Mouse (Mus musculus): ENCODE data around the gene Hist1h2ah. TPM values are rescaled to one million over a fixed set of nuclear protein-coding genes. Genes with fewer than 3 reads are reported as not detected.

Gene Hist1h2ah
- polyA plus RNA-seq, 1 experiment from 2014 or later = not detected

GRCm38 (mm10) chr13:22015479-22016450 lies 19.6 kb downstream of the Hist1h2ah start:
- H3K27ac ChIP-seq = no peak overlapping the region
- 0 out of 2 replicates have a peak, but pooled peaks cover 4% of the 10 kb centered on the region for H3K9me3 ChIP-seq
- WGBS = 14% methylated on average over 27 of the region's 27 CpGs
- no peaks in the 10 kb centered on the region for H3K36me3 ChIP-seq (replicated peaks)
- H3K9ac ChIP-seq = no peak overlapping the region
- no peak overlapping the region for H3K4me3 ChIP-seq
- peaks cover 14% of the 10 kb centered on the region for H3K4me1 ChIP-seq
- ATAC-seq (replicated peaks) = no peak
- no peak overlapping the region for H3K4me2 ChIP-seq
- H3K27me3 ChIP-seq (replicated peaks) = peaks cover 77% of the 10 kb centered on the region

GRCm38 (mm10) chr13:22014411-22014845 lies 20.9 kb downstream of the Hist1h2ah start:
- no peaks in the 10 kb centered on the region for H3K36me3 ChIP-seq (replicated peaks)
- no peak for ATAC-seq (replicated peaks)
- no peak overlapping the region for H3K9ac ChIP-seq
- peaks cover 4% of the 10 kb centered on the region; the same call in 1 of the 2 replicates for H3K4me1 ChIP-seq
- H3K27ac ChIP-seq = no peak overlapping the region
- peaks cover 83% of the 10 kb centered on the region for H3K27me3 ChIP-seq (replicated peaks)
- no peak overlapping the region for H3K4me3 ChIP-seq
- H3K9me3 ChIP-seq = 0 out of 2 replicates have a peak, but pooled peaks cover 4% of the 10 kb centered on the region
- 11% methylated on average over 17 of the region's 17 CpGs for WGBS
- no peak overlapping the region for H3K4me2 ChIP-seq

- no peak for ATAC-seq (replicated peaks)
- Histone ChIP-seq H3K27ac (no peak overlapping the region), H3K9ac (no peak overlapping the region), H3K4me2 (no peak overlapping the region), H3K4me3 (no peak overlapping the region), H3K36me3 (replicated peaks) (no peaks in the 10 kb centered on the region), H3K27me3 (replicated peaks) (peaks cover 83% of the 10 kb centered on the region), H3K9me3 (0 out of 2 replicates have a peak, but pooled peaks cover 4% of the 10 kb centered on the region), H3K4me1 (peaks cover 4% of the 10 kb centered on the region; the same call in 1 of the 2 replicates)
- 18% methylated on average over 13 of the region's 13 CpGs for WGBS
These were observed 21.7 kb downstream of the Hist1h2ah start for GRCm38 (mm10) chr13:22013716-22014115.

- Histone ChIP-seq H3K9ac (no peak within 1 kb of the TSS), H3K9me3 (no peaks in the 10 kb centered on the region), H3K4me2 (no peak within 1 kb of the TSS), H3K27ac (no peak within 1 kb of the TSS), H3K27me3 (replicated peaks) (peaks cover 90% of the 10 kb centered on the region), H3K4me3 (no peak within 1 kb of the TSS), H3K4me1 (peaks cover 23% of the 10 kb centered on the region), H3K36me3 (replicated peaks) (no peaks in the 10 kb centered on the region)
- ATAC-seq (replicated peaks) = no peak
- WGBS = 35% methylated on average over 6 of the region's 7 CpGs
These were observed 25.7 kb downstream of the Hist1h2ah start, which contains the start of gene Prss16 for GRCm38 (mm10) chr13:22009642-22010041. TSS of gene Prss16 (minus strand) at chr13:22009742.

- H3K27ac ChIP-seq = no peak overlapping the region
- H3K9me3 ChIP-seq = no peaks in the 10 kb centered on the region
- no peak overlapping the region for H3K4me2 ChIP-seq
- H3K9ac ChIP-seq = no peak overlapping the region
- H3K36me3 ChIP-seq (replicated peaks) = no peaks in the 10 kb centered on the region
- H3K27me3 ChIP-seq (replicated peaks) = peaks cover 91% of the 10 kb centered on the region
- H3K4me1 ChIP-seq = peaks cover 19% of the 10 kb centered on the region
- no peak for ATAC-seq (replicated peaks)
- H3K4me3 ChIP-seq = no peak overlapping the region
- 77% methylated on average over 3 of the region's 3 CpGs for WGBS
These were observed 26.7 kb downstream of the Hist1h2ah start for GRCm38 (mm10) chr13:22008707-22009106.

- Histone ChIP-seq H3K36me3 (replicated peaks) (no peaks in the 10 kb centered on the region), H3K4me2 (no peak overlapping the region), H3K27me3 (replicated peaks) (peaks cover 94% of the 10 kb centered on the region), H3K4me1 (peaks cover 19% of the 10 kb centered on the region), H3K9me3 (no peaks in the 10 kb centered on the region), H3K9ac (no peak overlapping the region), H3K4me3 (no peak overlapping the region), H3K27ac (no peak overlapping the region)
- WGBS = 43% methylated on average over 7 of the region's 7 CpGs
- ATAC-seq (replicated peaks) = no peak
These were observed 27.5 kb downstream of the Hist1h2ah start for GRCm38 (mm10) chr13:22007872-22008271.

GRCm38 (mm10) chr13:22007121-22007510 lies 28.3 kb downstream of the Hist1h2ah start:
- peaks cover 94% of the 10 kb centered on the region for H3K27me3 ChIP-seq (replicated peaks)
- no peaks in the 10 kb centered on the region for H3K36me3 ChIP-seq (replicated peaks)
- H3K4me1 ChIP-seq = peaks cover 19% of the 10 kb centered on the region
- H3K4me2 ChIP-seq = peak overlapping the region; percentile 75
- 3% methylated on average over 18 of the region's 18 CpGs for WGBS
- H3K4me3 ChIP-seq = peak overlapping the region; percentile 39
- no peak for ATAC-seq (replicated peaks)
- H3K27ac ChIP-seq = no peak overlapping the region
- no peak overlapping the region for H3K9ac ChIP-seq
- no peaks in the 10 kb centered on the region for H3K9me3 ChIP-seq

GRCm38 (mm10) chr13:22006334-22007120 lies 28.8 kb downstream of the Hist1h2ah start:
- H3K4me1 ChIP-seq = peaks cover 19% of the 10 kb centered on the region
- peak overlapping the region; percentile 35 for H3K9ac ChIP-seq
- 0% methylated on average over 38 of the region's 38 CpGs for WGBS
- no peaks in the 10 kb centered on the region for H3K36me3 ChIP-seq (replicated peaks)
- no peaks in the 10 kb centered on the region for H3K9me3 ChIP-seq
- peak overlapping the region; percentile 39 for H3K4me3 ChIP-seq
- peak overlapping the region; percentile 75 for H3K4me2 ChIP-seq
- peaks cover 97% of the 10 kb centered on the region for H3K27me3 ChIP-seq (replicated peaks)
- ATAC-seq (replicated peaks) = peak; percentile 55
- H3K27ac ChIP-seq = no peak overlapping the region

- WGBS = under 1% methylated on average over 45 of the region's 45 CpGs
- Histone ChIP-seq H3K27ac (no peak overlapping the region), H3K9me3 (no peaks in the 10 kb centered on the region), H3K9ac (peak overlapping the region; percentile 35), H3K27me3 (replicated peaks) (peaks cover 99% of the 10 kb centered on the region), H3K4me2 (peak overlapping the region; percentile 75), H3K36me3 (replicated peaks) (no peaks in the 10 kb centered on the region), H3K4me1 (peaks cover 19% of the 10 kb centered on the region), H3K4me3 (peak overlapping the region; percentile 39)
- ATAC-seq (replicated peaks) = peak; percentile 84
These were observed 29.6 kb downstream of the Hist1h2ah start for GRCm38 (mm10) chr13:22005605-22006333.

- Histone ChIP-seq H3K27ac (no peak overlapping the region), H3K9ac (no peak overlapping the region), H3K27me3 (replicated peaks) (peaks cover 99% of the 10 kb centered on the region), H3K4me2 (no peak overlapping the region), H3K9me3 (no peaks in the 10 kb centered on the region), H3K4me3 (no peak overlapping the region), H3K4me1 (peaks cover 19% of the 10 kb centered on the region), H3K36me3 (replicated peaks) (no peaks in the 10 kb centered on the region)
- no peak for ATAC-seq (replicated peaks)
- 39% methylated on average over 5 of the region's 5 CpGs for WGBS
These were observed 33.5 kb downstream of the Hist1h2ah start for GRCm38 (mm10) chr13:22001823-22002222.

GRCm38 (mm10) chr13:22001346-22001745 lies 34.0 kb downstream of the Hist1h2ah start:
- Histone ChIP-seq H3K27ac (no peak overlapping the region), H3K4me2 (no peak overlapping the region), H3K9ac (no peak overlapping the region), H3K4me3 (no peak overlapping the region), H3K4me1 (peaks cover 14% of the 10 kb centered on the region), H3K9me3 (no peaks in the 10 kb centered on the region), H3K36me3 (replicated peaks) (no peaks in the 10 kb centered on the region), H3K27me3 (replicated peaks) (peaks cover 99% of the 10 kb centered on the region)
- WGBS = 53% methylated on average over 2 of the region's 2 CpGs
- ATAC-seq (replicated peaks) = no peak

Measured in midbrain, embryonic 15.5 days (tissue).